Mouse (Mus musculus): ENCODE results near the gene Lypd6b. TPM values are rescaled to one million over a fixed set of nuclear protein-coding genes. Genes with fewer than 3 reads are reported as not detected.

The Lypd6b gene
- polyA plus RNA-seq, 1 experiment: 0.20 TPM

DNA sequence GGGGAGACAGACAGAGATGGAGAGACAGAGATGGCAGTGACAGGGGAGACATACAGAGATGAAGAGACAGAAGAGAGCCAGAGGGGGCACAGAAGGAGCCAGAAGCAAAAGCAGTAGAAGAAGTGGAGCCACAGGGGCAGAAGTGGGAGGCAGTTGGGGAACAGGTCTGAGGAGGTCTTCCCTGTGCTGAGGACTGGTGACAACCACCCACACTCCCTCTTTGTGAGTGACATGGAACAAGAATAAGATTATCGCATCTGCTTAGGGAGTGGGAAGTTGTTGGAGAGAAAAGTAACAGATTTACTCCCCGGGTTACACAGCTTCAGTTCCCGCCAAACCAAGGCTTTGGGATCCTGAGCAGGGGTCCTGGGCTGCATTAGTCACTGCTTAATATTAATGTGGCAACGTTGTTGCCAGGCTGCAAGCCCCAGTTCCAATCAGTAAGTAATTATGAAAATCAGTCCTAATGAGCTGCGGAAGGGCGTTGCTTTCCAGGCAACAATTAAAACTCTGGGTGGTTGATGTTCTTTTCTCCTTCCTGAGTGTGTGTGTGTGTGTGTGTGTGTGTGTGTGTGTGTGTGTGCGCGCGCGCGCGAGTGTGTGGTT is 50.1 kb downstream of the Lypd6b start:
- no peak for TF ChIP-seq POLR2A (IDR thresholded peaks at IDR 0.05; ENCODE audit: control insufficient read depth, low read depth, low read length)
- Histone ChIP-seq H3K27me3 (ENCODE audit: control insufficient read depth, insufficient read depth, low read length) (no peaks in the 10 kb centered on the region), H3K4me3 (ENCODE audit: control insufficient read depth, low read depth, low read length) (no peak overlapping the region), H3K27ac (ENCODE audit: control insufficient read depth, insufficient read depth, low read depth, low read length) (no peak overlapping the region), H3K4me1 (ENCODE audit: control insufficient read depth, insufficient read depth, low read length) (no peaks in the 10 kb centered on the region), H3K36me3 (ENCODE audit: control insufficient read depth, insufficient read depth, low read length) (no peaks in the 10 kb centered on the region)

DNA sequence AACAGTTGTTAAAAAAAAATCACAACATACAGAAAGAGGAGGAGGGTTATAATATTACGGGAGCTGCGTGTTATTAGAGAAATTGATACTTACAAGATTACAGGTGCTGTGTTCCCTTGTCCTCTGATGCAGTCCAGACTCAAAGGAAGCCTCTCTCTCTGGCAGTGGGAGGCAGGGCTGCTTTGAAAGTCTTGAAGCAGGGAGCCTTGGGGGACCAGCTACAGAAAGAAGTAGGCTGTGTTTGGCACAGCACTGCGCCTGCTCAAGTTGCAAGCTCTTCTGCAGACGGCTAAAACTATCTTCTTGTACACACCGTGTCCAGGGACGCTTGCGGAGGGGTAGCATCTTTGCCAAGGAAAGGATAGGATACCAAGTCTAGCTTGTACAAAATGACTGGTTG is 51.1 kb downstream of the Lypd6b start:
- Histone ChIP-seq H3K27me3 (ENCODE audit: control insufficient read depth, insufficient read depth, low read length) (no peaks in the 10 kb centered on the region), H3K36me3 (ENCODE audit: control insufficient read depth, insufficient read depth, low read length) (no peaks in the 10 kb centered on the region), H3K4me1 (ENCODE audit: control insufficient read depth, insufficient read depth, low read length) (no peaks in the 10 kb centered on the region), H3K4me3 (ENCODE audit: control insufficient read depth, low read depth, low read length) (no peak overlapping the region), H3K27ac (ENCODE audit: control insufficient read depth, insufficient read depth, low read depth, low read length) (no peak overlapping the region)
- TF ChIP-seq CTCF (IDR thresholded peaks at IDR 0.05; ENCODE audit: control insufficient read depth, insufficient read depth, insufficient replicate concordance, low read depth, low read length) (no peak), POLR2A (IDR thresholded peaks at IDR 0.05; ENCODE audit: control insufficient read depth, low read depth, low read length) (no peak)

DNA sequence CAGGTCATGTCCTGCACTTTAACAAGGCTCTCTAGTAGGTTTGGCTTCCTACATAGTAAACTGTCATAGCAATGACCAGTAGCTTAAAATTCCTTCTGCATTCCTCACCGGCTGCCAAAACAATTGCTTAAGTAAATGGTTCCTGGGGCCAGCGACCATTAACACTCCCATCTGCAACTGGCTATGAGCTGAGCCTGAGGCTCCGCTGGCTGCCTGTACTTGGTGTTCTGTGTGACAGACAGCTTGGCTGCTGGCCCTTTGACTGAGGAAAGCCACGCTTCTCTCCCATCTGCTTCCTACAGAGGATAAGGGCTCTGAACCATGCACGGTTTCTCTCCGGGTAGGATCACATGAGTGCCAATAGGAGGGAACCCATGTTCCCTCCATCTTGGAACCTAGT is 53.1 kb downstream of the Lypd6b start:
- no peaks in the 10 kb centered on the region for H3K36me3 ChIP-seq (ENCODE audit: control insufficient read depth, insufficient read depth, low read length)
- no peak overlapping the region for H3K27ac ChIP-seq (ENCODE audit: control insufficient read depth, insufficient read depth, low read depth, low read length)
- no peaks in the 10 kb centered on the region for H3K4me1 ChIP-seq (ENCODE audit: control insufficient read depth, insufficient read depth, low read length)
- TF ChIP-seq POLR2A (IDR thresholded peaks at IDR 0.05; ENCODE audit: control insufficient read depth, low read depth, low read length) (no peak), CTCF (IDR thresholded peaks at IDR 0.05; ENCODE audit: control insufficient read depth, insufficient read depth, insufficient replicate concordance, low read depth, low read length) (no peak)
- no peak overlapping the region for H3K4me3 ChIP-seq (ENCODE audit: control insufficient read depth, low read depth, low read length)
- H3K27me3 ChIP-seq (ENCODE audit: control insufficient read depth, insufficient read depth, low read length): no peaks in the 10 kb centered on the region

DNA sequence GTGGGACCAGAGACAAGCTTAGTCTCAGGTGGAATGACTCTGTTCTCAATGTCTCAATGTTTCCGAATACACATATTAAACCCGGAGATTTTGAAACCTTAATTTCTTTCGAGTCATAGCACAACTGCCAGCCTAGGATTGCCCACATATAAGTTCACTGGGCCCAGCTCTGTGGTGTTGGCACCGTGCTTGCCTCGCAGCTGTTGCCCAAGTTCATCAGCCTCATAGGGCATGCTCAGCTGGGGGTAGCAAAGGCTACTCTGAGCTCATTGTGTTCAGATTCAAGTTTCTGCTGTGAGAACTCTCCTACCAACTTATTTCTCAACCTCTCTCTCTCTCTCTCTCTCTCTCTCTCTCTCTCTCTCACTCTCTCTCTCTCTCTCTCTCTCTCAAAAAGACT is 53.6 kb downstream of the Lypd6b start:
- H3K27me3 ChIP-seq (ENCODE audit: control insufficient read depth, insufficient read depth, low read length): no peaks in the 10 kb centered on the region
- no peak overlapping the region for H3K4me3 ChIP-seq (ENCODE audit: control insufficient read depth, low read depth, low read length)
- no peaks in the 10 kb centered on the region for H3K4me1 ChIP-seq (ENCODE audit: control insufficient read depth, insufficient read depth, low read length)
- no peak for TF ChIP-seq CTCF (IDR thresholded peaks at IDR 0.05; ENCODE audit: control insufficient read depth, insufficient read depth, insufficient replicate concordance, low read depth, low read length)
- no peak for TF ChIP-seq POLR2A (IDR thresholded peaks at IDR 0.05; ENCODE audit: control insufficient read depth, low read depth, low read length)
- H3K36me3 ChIP-seq (ENCODE audit: control insufficient read depth, insufficient read depth, low read length): no peaks in the 10 kb centered on the region
- no peak overlapping the region for H3K27ac ChIP-seq (ENCODE audit: control insufficient read depth, insufficient read depth, low read depth, low read length)

DNA sequence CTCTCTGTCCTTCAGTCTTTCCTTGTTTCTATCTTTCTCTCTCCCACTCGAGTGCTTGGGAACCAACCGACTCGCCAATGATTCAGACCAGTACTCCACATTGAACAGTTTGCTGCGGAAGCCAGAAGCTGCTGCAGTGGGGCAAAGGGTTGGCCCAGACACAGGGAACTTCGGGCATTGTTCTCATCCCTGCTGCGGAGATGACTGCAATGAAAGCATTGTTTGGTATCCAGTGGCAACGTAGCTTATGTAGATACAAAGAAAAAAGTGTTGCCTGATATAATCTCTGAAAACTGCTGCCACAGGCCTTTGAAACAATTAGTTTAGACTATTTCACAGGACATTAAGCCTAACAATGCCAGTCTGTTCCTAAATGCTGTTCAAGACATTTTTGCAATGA is 57.6 kb downstream of the Lypd6b start:
- Histone ChIP-seq H3K36me3 (ENCODE audit: control insufficient read depth, insufficient read depth, low read length) (no peaks in the 10 kb centered on the region), H3K4me1 (ENCODE audit: control insufficient read depth, insufficient read depth, low read length) (no peaks in the 10 kb centered on the region), H3K4me3 (ENCODE audit: control insufficient read depth, low read depth, low read length) (no peak overlapping the region), H3K27me3 (ENCODE audit: control insufficient read depth, insufficient read depth, low read length) (no peaks in the 10 kb centered on the region), H3K27ac (ENCODE audit: control insufficient read depth, insufficient read depth, low read depth, low read length) (no peak overlapping the region)
- TF ChIP-seq POLR2A (IDR thresholded peaks at IDR 0.05; ENCODE audit: control insufficient read depth, low read depth, low read length): no peak
- no peak for TF ChIP-seq CTCF (IDR thresholded peaks at IDR 0.05; ENCODE audit: control insufficient read depth, insufficient read depth, insufficient replicate concordance, low read depth, low read length)

DNA sequence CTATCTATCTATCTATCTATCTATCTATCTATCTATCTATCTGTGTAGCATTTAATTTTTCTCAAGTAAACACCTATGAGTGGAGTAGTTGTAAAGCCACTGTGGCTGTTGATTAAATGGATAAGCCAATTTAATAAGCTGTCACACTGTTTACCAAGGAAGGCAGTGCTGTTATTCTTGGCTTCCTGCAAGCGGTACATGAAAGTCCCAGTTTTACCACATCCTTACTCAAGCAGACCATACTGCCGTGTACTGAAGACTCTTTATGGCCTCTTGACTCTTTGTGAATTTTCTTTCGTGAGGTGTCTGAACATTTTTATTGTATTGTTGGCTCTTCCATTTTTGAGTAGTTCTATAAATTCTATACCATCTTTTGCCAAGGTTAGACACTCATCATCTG is 58.6 kb downstream of the Lypd6b start:
- Histone ChIP-seq H3K27me3 (ENCODE audit: control insufficient read depth, insufficient read depth, low read length) (no peaks in the 10 kb centered on the region), H3K4me1 (ENCODE audit: control insufficient read depth, insufficient read depth, low read length) (no peaks in the 10 kb centered on the region), H3K36me3 (ENCODE audit: control insufficient read depth, insufficient read depth, low read length) (no peaks in the 10 kb centered on the region), H3K4me3 (ENCODE audit: control insufficient read depth, low read depth, low read length) (no peak overlapping the region), H3K27ac (ENCODE audit: control insufficient read depth, insufficient read depth, low read depth, low read length) (no peak overlapping the region)
- TF ChIP-seq POLR2A (IDR thresholded peaks at IDR 0.05; ENCODE audit: control insufficient read depth, low read depth, low read length) (no peak), CTCF (IDR thresholded peaks at IDR 0.05; ENCODE audit: control insufficient read depth, insufficient read depth, insufficient replicate concordance, low read depth, low read length) (no peak)

DNA sequence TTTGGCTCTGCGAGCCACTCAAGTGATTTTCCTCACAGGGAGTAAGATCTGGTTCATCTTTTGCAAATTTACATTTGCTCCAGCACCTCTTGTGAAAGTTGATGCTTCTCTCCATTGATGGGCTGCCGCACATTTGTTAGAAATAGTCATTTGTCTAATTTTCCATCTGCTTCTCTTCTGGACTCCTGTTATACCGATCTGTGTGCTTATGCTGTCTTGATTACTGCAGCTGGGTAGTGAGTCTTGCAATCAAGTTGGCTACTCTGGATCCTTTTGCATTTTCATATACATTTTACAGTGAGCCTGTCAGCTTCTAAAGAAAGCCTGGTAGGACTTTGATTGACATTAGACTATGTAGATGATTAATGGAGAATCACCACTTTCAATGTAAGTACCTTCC is 59.4 kb downstream of the Lypd6b start:
- Histone ChIP-seq H3K36me3 (ENCODE audit: control insufficient read depth, insufficient read depth, low read length) (no peaks in the 10 kb centered on the region), H3K27ac (ENCODE audit: control insufficient read depth, insufficient read depth, low read depth, low read length) (no peak overlapping the region), H3K27me3 (ENCODE audit: control insufficient read depth, insufficient read depth, low read length) (no peaks in the 10 kb centered on the region), H3K4me1 (ENCODE audit: control insufficient read depth, insufficient read depth, low read length) (no peaks in the 10 kb centered on the region), H3K4me3 (ENCODE audit: control insufficient read depth, low read depth, low read length) (no peak overlapping the region)
- TF ChIP-seq POLR2A (IDR thresholded peaks at IDR 0.05; ENCODE audit: control insufficient read depth, low read depth, low read length) (no peak), CTCF (IDR thresholded peaks at IDR 0.05; ENCODE audit: control insufficient read depth, insufficient read depth, insufficient replicate concordance, low read depth, low read length) (no peak)

DNA sequence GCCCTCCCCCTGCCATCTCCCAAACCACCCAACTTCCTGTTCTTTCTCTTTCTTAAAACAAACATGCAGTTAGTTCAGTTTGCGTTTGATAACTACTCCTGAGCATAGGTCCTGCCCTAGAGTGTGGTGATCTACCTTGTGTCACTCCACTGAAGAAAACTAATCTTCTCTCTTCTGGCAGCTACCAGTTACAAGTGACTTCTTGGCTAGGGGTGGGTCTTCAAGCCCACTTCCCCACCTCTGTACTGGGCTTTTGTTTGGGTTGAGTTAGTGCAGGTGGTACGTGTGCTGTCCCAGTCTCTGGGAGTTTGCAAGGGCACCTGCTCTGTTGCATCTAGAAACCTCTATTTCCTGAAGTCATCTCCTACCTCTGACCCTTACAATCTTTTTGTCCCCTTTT is 60.3 kb downstream of the Lypd6b start:
- Histone ChIP-seq H3K36me3 (ENCODE audit: control insufficient read depth, insufficient read depth, low read length) (no peaks in the 10 kb centered on the region), H3K4me1 (ENCODE audit: control insufficient read depth, insufficient read depth, low read length) (no peaks in the 10 kb centered on the region), H3K4me3 (ENCODE audit: control insufficient read depth, low read depth, low read length) (no peak overlapping the region), H3K27me3 (ENCODE audit: control insufficient read depth, insufficient read depth, low read length) (no peaks in the 10 kb centered on the region), H3K27ac (ENCODE audit: control insufficient read depth, insufficient read depth, low read depth, low read length) (no peak overlapping the region)
- TF ChIP-seq CTCF (IDR thresholded peaks at IDR 0.05; ENCODE audit: control insufficient read depth, insufficient read depth, insufficient replicate concordance, low read depth, low read length): no peak
- TF ChIP-seq POLR2A (IDR thresholded peaks at IDR 0.05; ENCODE audit: control insufficient read depth, low read depth, low read length): no peak

Measured in testis, adult 2 months (tissue).